Mouse (Mus musculus) G1E (cell line): ENCODE measurements around the gene Wnt5a. TPM values are rescaled to one million over a fixed set of nuclear protein-coding genes. Genes with fewer than 3 reads are reported as not detected.

Experiments used
- ATAC-seq: 2 replicates; pipeline ENCODE4 v1.8.0; 2016; ENCODE audit warnings: mild to moderate bottlenecking; ENCODE audit not compliant: insufficient number of reproducible peaks, poor library complexity, low FRiP score, severe bottlenecking; ENCODE audit errors: extremely low read depth
- DNase-seq: peaks from one replicate; pipeline ENCODE4 v3.0.0; 2012; ENCODE audit warnings: low spot score
- H3K27me3 ChIP-seq: 2 replicates; pipeline ENCODE4 v1.6.1; 2012; ENCODE audit warnings: mild to moderate bottlenecking, low read length, inconsistent platforms; ENCODE audit not compliant: insufficient read depth
- H3K36me3 ChIP-seq: replicated peaks from 2 replicates; pipeline ENCODE3; 2012; ENCODE audit warnings: mild to moderate bottlenecking, inconsistent platforms
- H3K4me1 ChIP-seq: 2 replicates; pipeline ENCODE4 v1.6.1; 2012; ENCODE audit warnings: low read depth, low read length, inconsistent platforms, mixed read lengths; ENCODE audit not compliant: insufficient read depth
- H3K4me3 ChIP-seq: 2 replicates; pipeline ENCODE4 v1.5.1; 2012; ENCODE audit warnings: low read depth, mild to moderate bottlenecking, inconsistent platforms, low read length, moderate library complexity, mixed read lengths
- H3K9me3 ChIP-seq: replicated peaks from 2 replicates; pipeline ENCODE4 v1.6.1; 2012; ENCODE audit warnings: inconsistent platforms
- CTCF ChIP-seq: IDR thresholded peaks from 2 replicates; pipeline ENCODE4 v1.5.1; 2012; ENCODE audit warnings: low read depth, low read length, inconsistent platforms, mixed read lengths
- GATA1 ChIP-seq: IDR thresholded peaks from 2 replicates; pipeline ENCODE4 v1.6.1; 2012; ENCODE audit warnings: borderline replicate concordance, low read length, inconsistent platforms, mixed read lengths
- GATA2 ChIP-seq: IDR thresholded peaks from 2 replicates; pipeline ENCODE4 v1.6.1; 2012; ENCODE audit warnings: low read depth, low read length, inconsistent platforms, borderline replicate concordance
- POLR2AphosphoS5 ChIP-seq: IDR thresholded peaks from 2 replicates; pipeline ENCODE4 v1.6.1; 2012; ENCODE audit warnings: low read depth, low read length, inconsistent platforms; ENCODE audit not compliant: insufficient replicate concordance
- TAL1 ChIP-seq: conservative IDR thresholded peaks from 2 replicates; pipeline ENCODE4 v1.6.1; 2012; ENCODE audit warnings: low read depth, low read length, inconsistent platforms, mixed read lengths
- polyA plus RNA-seq: library from polyadenylated mRNA; stranded (reverse); fragments of >175 nt; gene quantifications from 2 replicates; pipeline ENCODE4 v1.2.3, GENCODE M21; 2012
- total RNA-seq, 2 experiments: library from RNA; stranded (forward) in 1 of 2; stranded (reverse) in 1 of 2; fragments of 200-1000 nt in 1 of 2; fragments of >200 nt in 1 of 2; fragmentation: Nextera tagmentation in 1 of 2; gene quantifications; 2 replicates each; pipeline ENCODE4 v1.2.3; 2014 to 2017

Wnt5a gene
- total and polyA plus RNA-seq, 3 experiments = 0.11 TPM; not detected in 2

DNA sequence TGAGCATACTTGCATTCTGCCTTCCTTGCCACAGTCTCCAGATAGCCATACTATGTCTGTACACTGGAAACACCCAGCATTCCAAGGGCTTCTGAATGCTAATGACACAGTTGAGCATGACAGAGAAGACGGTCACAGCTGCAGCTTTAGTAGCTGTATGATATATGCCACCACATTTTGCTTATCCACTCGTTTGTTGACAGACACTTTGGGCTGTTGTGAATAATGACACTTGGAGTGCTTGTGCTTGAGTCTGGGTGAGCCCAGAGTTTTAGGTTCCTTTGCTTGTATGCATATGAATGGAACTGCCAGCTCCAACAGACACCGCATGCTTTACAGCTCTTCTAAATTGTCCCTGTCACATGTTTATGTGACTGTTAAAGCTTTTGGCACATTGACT lies 29.5 kb upstream of the Wnt5a start:
- H3K4me3 ChIP-seq = no peak overlapping the region
- TF ChIP-seq POLR2AphosphoS5 = no peak
- no peak for TF ChIP-seq CTCF
- no peak for TF ChIP-seq TAL1
- no peak for TF ChIP-seq GATA2
- TF ChIP-seq GATA1 = no peak
- no peaks in the 10 kb centered on the region for H3K27me3 ChIP-seq
- H3K36me3 ChIP-seq = no peaks in the 10 kb centered on the region
- ATAC-seq (no peak), DNase-seq (no peak)
- no peaks in the 10 kb centered on the region for H3K4me1 ChIP-seq
- peaks cover 27% of the 10 kb centered on the region for H3K9me3 ChIP-seq

DNA sequence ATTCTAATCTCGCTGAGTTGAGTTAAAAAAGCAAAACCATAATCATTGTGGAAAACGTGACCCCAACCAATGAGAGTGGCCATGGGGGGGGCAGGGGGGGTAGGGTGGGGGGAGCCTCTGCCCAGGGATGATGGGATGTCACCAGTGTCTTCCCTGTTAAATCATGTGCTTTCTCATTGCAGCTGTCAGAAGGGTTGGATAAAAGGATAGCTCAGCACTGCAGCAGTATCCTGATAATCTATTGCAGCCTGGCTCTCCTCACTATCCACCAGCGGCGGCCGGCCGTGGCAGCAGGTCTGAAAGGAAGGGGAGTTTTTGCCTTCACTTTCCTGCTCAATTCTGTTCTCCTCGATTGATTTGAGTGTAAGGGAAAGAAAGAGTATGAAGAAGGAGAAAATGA lies 29.1 kb upstream of the Wnt5a start:
- no peak for TF ChIP-seq GATA2
- TF ChIP-seq POLR2AphosphoS5 = no peak
- TF ChIP-seq TAL1 = no peak
- no peak for TF ChIP-seq GATA1
- no peak for TF ChIP-seq CTCF
- no peak for ATAC-seq

DNA sequence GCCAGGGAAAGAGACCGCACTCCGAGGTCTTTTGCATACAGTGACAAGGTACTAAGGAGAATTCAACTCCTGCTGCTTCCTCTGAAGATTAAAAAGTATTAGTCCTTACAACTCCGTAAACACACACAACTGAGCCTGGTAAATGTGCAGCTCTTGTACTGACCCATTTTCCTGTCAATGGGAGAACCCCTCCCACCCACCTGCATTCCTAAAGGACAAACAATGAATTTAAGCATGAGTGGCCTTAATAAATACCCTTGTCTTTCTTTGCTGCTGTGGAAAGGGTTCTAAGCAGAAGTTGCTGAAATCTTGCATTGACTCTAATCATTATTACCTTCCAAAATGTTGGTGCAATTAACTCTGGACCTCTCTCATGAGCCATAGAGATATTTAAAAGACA lies 27.8 kb upstream of the Wnt5a start:
- ATAC-seq = no peak
- H3K4me3 ChIP-seq = no peak overlapping the region
- H3K36me3 ChIP-seq = no peaks in the 10 kb centered on the region
- H3K4me1 ChIP-seq = no peaks in the 10 kb centered on the region
- peaks cover 14% of the 10 kb centered on the region for H3K9me3 ChIP-seq
- DNase-seq = no peak
- no peaks in the 10 kb centered on the region for H3K27me3 ChIP-seq
- TF ChIP-seq TAL1 (no peak), GATA2 (no peak), POLR2AphosphoS5 (no peak), GATA1 (no peak), CTCF (no peak)

More for the DNA sequence above, 29.1 kb upstream of the Wnt5a start:
- Histone ChIP-seq H3K4me1 (no peaks in the 10 kb centered on the region), H3K9me3 (peaks cover 24% of the 10 kb centered on the region), H3K27me3 (no peaks in the 10 kb centered on the region), H3K4me3 (no peak overlapping the region), H3K36me3 (no peaks in the 10 kb centered on the region)
- no peak for DNase-seq

- no peaks in the 10 kb centered on the region for H3K36me3 ChIP-seq
- TF ChIP-seq TAL1 (no peak), POLR2AphosphoS5 (no peak), GATA2 (no peak), GATA1 (no peak), CTCF (no peak)
- no peak for ATAC-seq
- H3K9me3 ChIP-seq = peaks cover 5% of the 10 kb centered on the region; the same call in 1 of the 2 replicates
- H3K4me1 ChIP-seq = no peaks in the 10 kb centered on the region
- H3K27me3 ChIP-seq = no peaks in the 10 kb centered on the region
- no peak overlapping the region for H3K4me3 ChIP-seq
- no peak for DNase-seq
Observed at GRCm38 (mm10) chr14:28480866-28481265, 23.7 kb upstream of the Wnt5a start.

DNA sequence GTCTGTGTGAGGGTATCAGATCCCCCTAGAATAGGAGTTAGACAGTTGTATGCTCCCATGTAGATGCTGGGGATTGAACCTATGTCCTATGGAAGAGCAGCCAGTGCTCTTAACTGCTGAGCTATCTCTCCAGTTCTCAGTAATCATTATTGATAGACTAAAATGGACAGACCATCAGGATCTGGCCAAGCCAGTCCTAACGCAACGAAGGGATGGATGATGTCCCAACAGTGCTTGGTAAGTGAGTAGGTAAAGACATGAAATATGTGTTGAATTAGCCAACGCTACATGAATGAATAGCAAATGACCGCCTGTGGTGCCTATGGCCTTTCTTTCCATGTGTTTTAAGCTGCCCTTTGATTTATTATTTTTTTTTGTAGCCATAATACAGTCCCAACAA lies 10.7 kb upstream of the Wnt5a start:
- Histone ChIP-seq H3K27me3 (no peaks in the 10 kb centered on the region), H3K36me3 (no peaks in the 10 kb centered on the region), H3K9me3 (peaks cover 18% of the 10 kb centered on the region), H3K4me1 (no peaks in the 10 kb centered on the region), H3K4me3 (no peak overlapping the region)
- TF ChIP-seq CTCF = no peak
- TF ChIP-seq GATA1 = no peak
- no peak for TF ChIP-seq GATA2
- TF ChIP-seq POLR2AphosphoS5 = no peak
- TF ChIP-seq TAL1 = no peak
- no peak for DNase-seq
- no peak for ATAC-seq

- no peak for DNase-seq
- Histone ChIP-seq H3K4me3 (no peak overlapping the region), H3K9me3 (peaks cover 18% of the 10 kb centered on the region), H3K36me3 (no peaks in the 10 kb centered on the region), H3K27me3 (no peaks in the 10 kb centered on the region), H3K4me1 (no peaks in the 10 kb centered on the region)
- no peak for ATAC-seq
- TF ChIP-seq POLR2AphosphoS5 (no peak), GATA1 (no peak), CTCF (no peak), TAL1 (no peak)
Observed at GRCm38 (mm10) chr14:28494273-28494672, 10.3 kb upstream of the Wnt5a start.

- Histone ChIP-seq H3K9me3 (peaks cover 60% of the 10 kb centered on the region), H3K27me3 (no peaks in the 10 kb centered on the region), H3K4me1 (no peaks in the 10 kb centered on the region), H3K4me3 (no peak overlapping the region), H3K36me3 (no peaks in the 10 kb centered on the region)
- TF ChIP-seq GATA2 (no peak), GATA1 (no peak), TAL1 (no peak), CTCF (no peak), POLR2AphosphoS5 (no peak)
- ATAC-seq = no peak
- DNase-seq = no peak
Observed at GRCm38 (mm10) chr14:28501216-28501878, 3.2 kb upstream of the Wnt5a start.
